Mouse (Mus musculus): ENCODE data around the gene Tmem40.

The Tmem40 gene

GRCm38 (mm10) chr6:115761995-115762756 lies at the start of gene Tmem40:
Tmem40 (minus strand) TSS chr6:115762410.
- DNase-seq (ENCODE audit: low spot score), result no peak

GRCm38 (mm10) chr6:115811606-115812005 lies 49.4 kb upstream of the Tmem40 start:
- no peak for DNase-seq (ENCODE audit: low spot score)

- DNase-seq (ENCODE audit: low spot score), result peak; percentile 82
Observed at GRCm38 (mm10) chr6:115808488-115809231, 46.5 kb upstream of the Tmem40 start, which contains the start of gene Rpl32. Rpl32 (minus strand) TSS chr6:115808747.

- DNase-seq (ENCODE audit: low spot score), result no peak
Observed at GRCm38 (mm10) chr6:115808196-115808487, 45.9 kb upstream of the Tmem40 start.

GRCm38 (mm10) chr6:115807464-115808195 lies 45.4 kb upstream of the Tmem40 start:
- no peak for DNase-seq (ENCODE audit: low spot score)

GRCm38 (mm10) chr6:115804432-115805192 lies 42.4 kb upstream of the Tmem40 start:
- DNase-seq (ENCODE audit: low spot score), result no peak

GRCm38 (mm10) chr6:115803541-115804382 lies 41.6 kb upstream of the Tmem40 start:
- DNase-seq (ENCODE audit: low spot score), result peak; percentile 34

GRCm38 (mm10) chr6:115801811-115802210 lies 39.6 kb upstream of the Tmem40 start:
- DNase-seq (ENCODE audit: low spot score), result no peak

GRCm38 (mm10) chr6:115792691-115793215 lies 30.5 kb upstream of the Tmem40 start:
- DNase-seq (ENCODE audit: low spot score), result no peak

- DNase-seq (ENCODE audit: low spot score), result no peak
Observed at GRCm38 (mm10) chr6:115791842-115792686, 29.9 kb upstream of the Tmem40 start.

- no peak for DNase-seq (ENCODE audit: low spot score)
Observed at GRCm38 (mm10) chr6:115791016-115791415, 28.8 kb upstream of the Tmem40 start.

GRCm38 (mm10) chr6:115782781-115783180 lies 20.6 kb upstream of the Tmem40 start:
- no peak for DNase-seq (ENCODE audit: low spot score)

- DNase-seq (ENCODE audit: low spot score), result no peak
Observed at GRCm38 (mm10) chr6:115776363-115776762, 14.2 kb upstream of the Tmem40 start.

GRCm38 (mm10) chr6:115775838-115776237 lies 13.6 kb upstream of the Tmem40 start:
- DNase-seq (ENCODE audit: low spot score), result no peak

- no peak for DNase-seq (ENCODE audit: low spot score)
Observed at GRCm38 (mm10) chr6:115774501-115774921, 12.3 kb upstream of the Tmem40 start, which contains the start of gene Cand2. Cand2 (plus strand) TSS chr6:115774538.

GRCm38 (mm10) chr6:115773966-115774413 lies 11.8 kb upstream of the Tmem40 start:
- DNase-seq (ENCODE audit: low spot score), result no peak

- DNase-seq (ENCODE audit: low spot score), result no peak
Observed at GRCm38 (mm10) chr6:115772604-115773003, 10.4 kb upstream of the Tmem40 start.

GRCm38 (mm10) chr6:115772201-115772600 lies 10.0 kb upstream of the Tmem40 start:
- DNase-seq (ENCODE audit: low spot score), result no peak

GRCm38 (mm10) chr6:115770852-115771251 lies 8.6 kb upstream of the Tmem40 start:
- no peak for DNase-seq (ENCODE audit: low spot score)

All from spleen, adult 12 weeks (tissue).